Mouse (Mus musculus): ENCODE results near the gene Epha6. TPM values are rescaled to one million over a fixed set of nuclear protein-coding genes. Genes with fewer than 3 reads are reported as not detected.

The Epha6 gene
- polyA plus RNA-seq, 1 experiment from 2014 or later: not detected

DNA sequence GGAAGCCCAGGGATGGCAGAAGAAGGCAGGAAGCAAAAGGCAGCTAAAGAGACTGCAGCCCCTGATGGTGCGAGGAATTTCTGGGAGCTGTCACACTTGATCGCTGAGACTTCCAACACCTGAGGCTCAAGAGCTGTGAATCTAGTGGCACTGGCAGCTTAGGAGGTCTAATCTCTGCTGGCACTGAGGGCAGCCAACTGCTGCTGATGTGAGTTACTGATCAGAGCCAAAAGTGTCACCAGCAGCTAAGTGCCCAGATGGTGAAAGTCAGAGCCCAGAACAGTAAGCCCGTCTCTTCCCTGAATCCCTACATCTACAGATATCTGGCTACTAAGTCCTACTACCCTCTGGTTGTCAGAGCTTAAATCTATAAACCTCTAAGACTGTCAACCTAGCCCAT is 518.4 kb downstream of the Epha6 start:
- H3K9ac ChIP-seq: no peak overlapping the region
- H3K36me3 ChIP-seq: no peaks in the 10 kb centered on the region
- H3K9me3 ChIP-seq (replicated peaks): no peaks in the 10 kb centered on the region
- H3K4me3 ChIP-seq: no peak overlapping the region
- 73% methylated on average over 3 of the region's 3 CpGs for WGBS (ENCODE audit: insufficient replicate concordance)
- no peaks in the 10 kb centered on the region for H3K27me3 ChIP-seq (replicated peaks)
- ATAC-seq: no peak
- H3K27ac ChIP-seq: no peak overlapping the region
- H3K4me1 ChIP-seq: no peaks in the 10 kb centered on the region
- no peak overlapping the region for H3K4me2 ChIP-seq

DNA sequence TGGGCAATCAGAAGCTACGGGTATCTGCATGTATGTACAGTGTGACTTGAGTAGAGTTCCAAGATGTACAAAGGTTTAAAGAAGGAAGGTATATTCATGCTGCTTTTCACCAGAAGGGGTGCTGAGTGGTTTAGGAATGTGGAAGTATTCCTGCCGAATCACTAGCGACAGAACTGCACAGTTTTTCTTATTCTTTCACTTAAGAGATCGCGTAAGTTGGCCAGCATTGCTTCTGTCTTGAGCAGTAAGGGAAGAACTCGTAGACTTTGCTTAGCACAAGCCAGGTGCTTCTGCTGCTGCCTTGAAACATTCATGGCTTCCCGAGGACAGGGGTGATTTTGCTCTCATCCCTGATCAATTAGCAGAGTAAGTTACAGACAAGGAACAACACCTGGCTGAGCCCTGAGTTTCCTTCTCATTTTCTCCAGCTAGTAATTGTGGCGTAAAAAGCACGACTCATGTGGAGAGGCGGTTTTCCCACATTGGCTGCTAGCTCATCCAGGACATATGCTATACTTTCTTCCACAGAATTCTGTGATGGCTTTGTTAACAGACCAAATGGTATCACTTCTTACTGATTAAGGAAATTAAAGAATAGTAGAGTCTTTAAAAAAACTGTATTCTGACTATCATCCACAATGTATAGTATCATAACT is 534.7 kb downstream of the Epha6 start:
- no peak overlapping the region for H3K4me3 ChIP-seq
- no peaks in the 10 kb centered on the region for H3K4me1 ChIP-seq
- H3K4me2 ChIP-seq: no peak overlapping the region
- H3K9me3 ChIP-seq (replicated peaks): no peaks in the 10 kb centered on the region
- no peak overlapping the region for H3K27ac ChIP-seq
- ATAC-seq: no peak
- no peaks in the 10 kb centered on the region for H3K27me3 ChIP-seq (replicated peaks)
- H3K36me3 ChIP-seq: no peaks in the 10 kb centered on the region
- H3K9ac ChIP-seq: no peak overlapping the region
- WGBS (ENCODE audit: insufficient replicate concordance): 65% methylated on average over 10 of the region's 10 CpGs

DNA sequence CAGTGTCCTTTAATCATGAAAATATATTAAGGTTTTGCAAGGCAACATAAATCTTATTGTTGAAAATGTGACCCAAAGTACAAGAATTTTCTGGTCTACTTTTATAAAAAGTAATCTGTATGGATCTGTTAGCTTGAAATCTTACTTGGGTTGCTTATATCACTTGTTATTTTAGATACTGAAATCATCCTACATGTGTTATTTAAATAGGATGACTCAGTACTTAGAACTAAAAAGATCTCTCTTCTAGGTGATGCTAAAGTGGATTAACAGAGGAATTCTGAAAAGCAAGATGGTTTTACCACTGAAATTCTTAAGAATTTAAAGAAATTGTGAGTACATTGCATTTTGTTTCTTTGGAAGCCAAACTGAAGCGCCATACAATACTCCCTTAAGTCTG is 561.5 kb downstream of the Epha6 start:
- no peaks in the 10 kb centered on the region for H3K4me1 ChIP-seq
- H3K27ac ChIP-seq: no peak overlapping the region
- no peaks in the 10 kb centered on the region for H3K36me3 ChIP-seq
- no peak overlapping the region for H3K4me2 ChIP-seq
- H3K9ac ChIP-seq: no peak overlapping the region
- no peaks in the 10 kb centered on the region for H3K9me3 ChIP-seq (replicated peaks)
- WGBS (ENCODE audit: insufficient replicate concordance): 48% methylated on average over 1 of the region's 1 CpGs
- H3K4me3 ChIP-seq: no peak overlapping the region
- no peak for ATAC-seq
- H3K27me3 ChIP-seq (replicated peaks): no peaks in the 10 kb centered on the region

DNA sequence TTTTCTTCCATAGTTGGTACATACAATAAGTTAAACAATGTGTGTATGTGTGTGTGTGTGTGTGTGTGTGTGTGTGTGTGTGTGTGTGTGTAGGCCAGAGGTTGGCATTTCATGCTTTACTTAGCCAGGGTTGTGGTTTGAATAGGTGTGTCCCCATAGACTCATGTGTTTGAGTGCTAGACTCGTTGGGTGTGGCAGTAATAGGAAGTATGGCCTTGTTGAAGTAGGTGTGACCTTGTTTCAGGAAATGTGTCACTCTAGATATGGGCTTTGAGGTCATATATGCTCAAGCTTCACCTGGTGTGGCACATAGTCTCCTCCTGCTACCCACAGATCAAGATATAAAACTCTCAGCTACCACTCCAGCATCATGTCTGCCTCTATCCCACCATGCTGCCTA is 577.0 kb downstream of the Epha6 start:
- Histone ChIP-seq H3K9ac (no peak overlapping the region), H3K4me2 (no peak overlapping the region), H3K4me3 (no peak overlapping the region), H3K9me3 (replicated peaks) (no peaks in the 10 kb centered on the region), H3K27me3 (replicated peaks) (no peaks in the 10 kb centered on the region), H3K27ac (no peak overlapping the region), H3K36me3 (no peaks in the 10 kb centered on the region), H3K4me1 (no peaks in the 10 kb centered on the region)
- no peak for ATAC-seq
- 36% methylated on average over 1 of the region's 1 CpGs for WGBS (ENCODE audit: insufficient replicate concordance)

DNA sequence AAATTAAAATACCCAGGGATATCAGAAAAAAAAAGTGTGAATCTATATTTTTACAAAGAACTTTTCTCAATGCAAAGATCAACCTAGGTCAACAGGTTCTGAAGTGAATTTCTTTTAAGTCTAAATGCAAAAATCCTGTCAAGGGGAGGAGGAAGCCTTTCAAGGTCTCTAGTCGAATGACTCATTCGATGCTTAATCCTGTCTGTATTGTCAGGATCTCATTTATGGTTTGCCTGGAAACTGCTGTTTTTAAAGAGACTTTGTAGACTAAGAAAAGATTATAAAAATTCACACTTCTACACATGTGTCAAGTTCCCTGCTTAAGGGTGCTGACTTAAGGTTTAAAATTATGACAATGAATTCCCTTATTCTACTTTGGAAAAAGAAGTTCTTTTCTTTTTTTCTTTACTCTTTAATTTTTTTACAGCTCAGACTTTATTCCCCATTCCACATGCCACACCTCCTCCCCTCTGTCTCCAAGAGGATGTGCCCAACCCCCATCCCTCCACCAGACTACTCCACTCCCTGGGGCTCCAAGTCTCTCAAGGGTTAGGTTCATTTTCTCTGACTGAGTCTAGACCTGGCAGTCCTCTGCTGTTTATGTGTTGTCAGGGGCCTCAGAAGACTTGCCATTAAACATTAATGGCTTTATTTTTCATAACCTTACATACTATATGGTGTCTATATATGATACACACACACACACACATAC is 598.3 kb downstream of the Epha6 start:
- Histone ChIP-seq H3K27ac (no peak overlapping the region), H3K36me3 (no peaks in the 10 kb centered on the region), H3K9me3 (replicated peaks) (no peaks in the 10 kb centered on the region), H3K4me1 (no peaks in the 10 kb centered on the region), H3K9ac (no peak overlapping the region), H3K27me3 (replicated peaks) (no peaks in the 10 kb centered on the region), H3K4me3 (no peak overlapping the region), H3K4me2 (no peak overlapping the region)
- no peak for ATAC-seq
- 71% methylated on average over 2 of the region's 2 CpGs for WGBS (ENCODE audit: insufficient replicate concordance)

DNA sequence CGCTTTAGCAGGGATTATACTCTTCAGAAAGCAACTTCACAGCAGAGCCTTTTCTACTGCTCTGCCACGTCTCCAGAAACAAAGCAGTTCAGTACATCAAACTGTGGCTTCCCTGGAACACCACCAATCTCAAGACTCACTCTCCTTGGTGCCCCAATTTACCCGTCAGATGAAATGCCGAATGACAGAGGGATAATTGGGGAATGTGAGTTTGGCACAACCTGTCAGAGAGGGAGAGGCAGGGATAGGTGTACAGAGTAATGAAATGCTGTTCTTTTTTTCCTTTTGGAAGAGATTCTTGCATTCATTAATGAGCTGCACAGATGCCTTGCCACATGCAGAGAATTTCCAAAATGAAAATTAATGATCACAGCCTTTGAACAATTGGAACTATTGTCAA is 635.5 kb downstream of the Epha6 start:
- no peak overlapping the region for H3K9ac ChIP-seq
- H3K36me3 ChIP-seq: no peaks in the 10 kb centered on the region
- no peak for ATAC-seq
- no peaks in the 10 kb centered on the region for H3K27me3 ChIP-seq (replicated peaks)
- H3K9me3 ChIP-seq (replicated peaks): no peaks in the 10 kb centered on the region
- H3K4me2 ChIP-seq: no peak overlapping the region
- H3K4me1 ChIP-seq: no peaks in the 10 kb centered on the region
- WGBS (ENCODE audit: insufficient replicate concordance): 54% methylated on average over 4 of the region's 4 CpGs
- no peak overlapping the region for H3K27ac ChIP-seq
- no peak overlapping the region for H3K4me3 ChIP-seq

DNA sequence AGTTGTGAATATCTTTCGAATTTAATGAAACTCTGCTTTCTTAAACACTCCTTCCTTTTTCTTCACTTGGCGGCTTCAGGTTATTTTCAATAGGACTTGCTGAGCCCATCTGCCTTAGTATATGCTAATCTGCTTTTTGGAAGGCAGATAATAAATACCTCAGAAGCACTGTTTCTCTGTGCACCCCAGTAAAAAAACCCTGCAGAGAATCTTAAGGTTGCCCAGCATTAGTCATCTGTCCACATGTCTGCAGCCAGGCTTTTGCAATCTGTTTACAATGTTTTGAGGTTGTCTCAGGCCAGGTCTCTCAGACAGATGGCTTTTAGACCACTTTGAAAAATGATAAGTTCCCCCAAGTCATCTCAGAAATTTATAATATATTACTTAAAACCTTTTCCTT is 649.6 kb downstream of the Epha6 start:
- Histone ChIP-seq H3K27ac (no peak overlapping the region), H3K9ac (no peak overlapping the region), H3K36me3 (no peaks in the 10 kb centered on the region), H3K9me3 (replicated peaks) (0 out of 2 replicates have a peak, but pooled peaks cover 2% of the 10 kb centered on the region), H3K4me3 (no peak overlapping the region), H3K4me2 (no peak overlapping the region), H3K4me1 (no peaks in the 10 kb centered on the region), H3K27me3 (replicated peaks) (no peaks in the 10 kb centered on the region)
- WGBS (ENCODE audit: insufficient replicate concordance): 64% methylated on average over 2 of the region's 2 CpGs
- no peak for ATAC-seq

DNA sequence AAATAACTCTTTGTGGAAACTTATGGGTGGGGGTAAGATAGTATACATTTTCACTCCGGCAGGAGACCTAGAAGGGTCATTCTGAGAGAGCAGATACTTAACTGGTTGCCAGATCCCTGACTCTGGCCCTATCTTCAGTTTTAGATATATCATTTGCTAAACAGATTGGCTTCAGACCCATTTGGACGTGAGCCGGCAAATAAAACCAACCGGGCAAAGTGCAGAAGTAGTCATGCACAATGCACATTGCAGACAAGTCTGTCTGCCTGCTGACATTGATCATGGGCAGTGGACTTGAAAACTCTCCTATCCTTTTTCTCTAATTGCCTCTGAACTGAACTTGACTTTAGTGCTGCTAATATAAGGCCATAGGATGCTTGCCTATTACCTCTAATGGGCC is 681.6 kb downstream of the Epha6 start:
- Histone ChIP-seq H3K4me3 (no peak overlapping the region), H3K4me2 (no peak overlapping the region), H3K27me3 (replicated peaks) (no peaks in the 10 kb centered on the region), H3K36me3 (no peaks in the 10 kb centered on the region), H3K4me1 (no peaks in the 10 kb centered on the region), H3K9me3 (replicated peaks) (no peaks in the 10 kb centered on the region), H3K27ac (no peak overlapping the region), H3K9ac (no peak overlapping the region)
- WGBS (ENCODE audit: insufficient replicate concordance): 83% methylated on average over 4 of the region's 4 CpGs
- ATAC-seq: no peak

DNA sequence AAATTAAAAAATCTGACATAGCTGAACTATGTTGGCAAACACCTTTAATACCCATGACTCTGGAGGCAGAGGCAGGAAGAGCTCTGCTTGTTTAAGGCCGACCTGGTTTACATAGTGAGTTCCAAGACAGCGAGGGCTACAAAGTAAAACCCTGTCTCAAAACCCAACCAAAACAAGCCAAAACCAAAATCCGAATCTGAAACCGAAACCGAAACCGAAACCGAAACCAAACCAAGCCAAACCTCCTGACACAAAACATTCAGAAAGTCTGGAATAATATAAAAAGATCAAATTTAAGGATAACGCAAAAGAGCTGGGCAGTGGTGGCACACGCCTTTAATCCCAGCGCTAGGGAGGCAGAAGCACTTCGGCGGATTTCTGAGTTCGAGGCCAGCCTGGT is 725.3 kb downstream of the Epha6 start:
- WGBS (ENCODE audit: insufficient replicate concordance): 71% methylated on average over 13 of the region's 13 CpGs
- Histone ChIP-seq H3K4me3 (no peak overlapping the region), H3K4me2 (no peak overlapping the region)

DNA sequence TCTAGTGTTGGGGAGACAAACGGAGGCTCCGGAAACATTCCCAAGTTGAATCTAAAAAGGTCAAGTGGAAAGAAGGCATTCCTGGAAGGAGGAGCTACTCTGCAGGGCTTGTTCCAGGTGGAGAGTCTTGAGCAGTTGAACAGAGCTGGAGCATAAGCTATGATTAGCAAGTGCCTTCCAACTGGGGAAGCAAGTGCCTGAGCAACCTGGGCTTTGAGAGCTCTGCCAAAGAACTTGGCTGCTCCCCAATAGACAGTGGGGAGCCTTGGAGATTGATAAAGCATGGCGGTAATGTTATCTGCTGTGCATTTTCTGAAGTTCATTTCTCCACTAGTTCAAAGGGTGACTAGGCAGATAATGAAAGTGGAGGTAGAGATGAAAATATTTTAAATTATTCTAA is 733.5 kb downstream of the Epha6 start:
- H3K27me3 ChIP-seq (replicated peaks): no peaks in the 10 kb centered on the region
- ATAC-seq: no peak
- WGBS (ENCODE audit: insufficient replicate concordance): 88% methylated on average over 3 of the region's 3 CpGs

More for the DNA sequence above, 725.3 kb downstream of the Epha6 start:
- Histone ChIP-seq H3K9me3 (replicated peaks) (0 out of 2 replicates have a peak, but pooled peaks cover 2% of the 10 kb centered on the region), H3K4me1 (no peaks in the 10 kb centered on the region), H3K9ac (no peak overlapping the region), H3K36me3 (no peaks in the 10 kb centered on the region), H3K27me3 (replicated peaks) (no peaks in the 10 kb centered on the region), H3K27ac (no peak overlapping the region)
- ATAC-seq: no peak

DNA sequence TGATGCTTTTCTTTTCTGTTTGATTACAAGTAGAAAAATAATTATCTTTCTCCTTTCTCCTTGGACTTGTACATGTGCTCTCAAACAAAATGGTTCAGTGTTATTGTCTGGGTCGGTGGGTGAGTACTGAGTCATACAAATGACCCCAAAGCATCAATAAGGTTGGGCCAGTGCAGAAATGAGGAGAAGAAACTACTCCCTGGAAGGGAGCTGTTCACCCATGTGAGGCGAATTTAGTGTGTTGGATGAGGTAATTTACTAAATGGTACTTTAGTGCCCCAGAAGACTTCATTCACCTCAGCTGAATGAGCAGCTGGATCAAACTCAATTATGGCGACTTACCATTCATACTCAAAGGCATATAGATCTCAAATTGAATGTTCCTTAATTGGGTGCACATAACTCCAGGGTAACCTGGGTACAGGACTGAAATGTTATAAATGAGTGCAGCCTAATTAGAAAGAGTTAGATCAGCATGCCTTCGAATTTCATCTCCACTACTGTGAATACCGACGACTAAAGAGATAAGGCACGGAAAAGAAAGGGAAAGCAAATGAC is 751.1 kb downstream of the Epha6 start:
- Histone ChIP-seq H3K4me1 (no peaks in the 10 kb centered on the region), H3K9me3 (replicated peaks) (no peaks in the 10 kb centered on the region), H3K4me3 (no peak overlapping the region), H3K36me3 (no peaks in the 10 kb centered on the region), H3K27me3 (replicated peaks) (no peaks in the 10 kb centered on the region), H3K9ac (no peak overlapping the region), H3K4me2 (no peak overlapping the region), H3K27ac (no peak overlapping the region)
- 70% methylated on average over 7 of the region's 7 CpGs for WGBS (ENCODE audit: insufficient replicate concordance)
- ATAC-seq: no peak

More for the DNA sequence above, 733.5 kb downstream of the Epha6 start:
- H3K4me2 ChIP-seq: no peak overlapping the region
- no peak overlapping the region for H3K27ac ChIP-seq
- H3K9ac ChIP-seq: no peak overlapping the region
- H3K4me1 ChIP-seq: no peaks in the 10 kb centered on the region
- no peak overlapping the region for H3K4me3 ChIP-seq
- no peaks in the 10 kb centered on the region for H3K36me3 ChIP-seq
- no peaks in the 10 kb centered on the region for H3K9me3 ChIP-seq (replicated peaks)

DNA sequence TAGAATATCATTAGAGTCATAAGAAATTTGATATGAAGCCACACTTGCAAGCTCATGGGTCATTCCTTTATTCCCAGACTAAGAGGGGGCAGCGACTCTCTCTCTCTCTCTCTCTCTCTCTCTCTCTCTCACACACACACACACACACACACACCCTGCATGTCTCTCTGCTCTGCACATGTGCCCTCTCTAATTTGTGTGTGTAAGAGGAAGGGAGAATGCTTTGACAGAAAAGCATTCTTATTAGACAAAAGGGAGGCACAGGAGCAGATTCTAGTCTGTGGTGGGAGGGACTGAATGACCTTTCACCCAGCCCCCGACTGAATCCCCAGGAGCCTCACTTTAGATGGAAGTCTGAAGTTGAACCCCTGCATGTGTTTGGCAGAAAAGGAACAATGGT is 752.6 kb downstream of the Epha6 start:
- Histone ChIP-seq H3K27ac (no peak overlapping the region), H3K36me3 (no peaks in the 10 kb centered on the region), H3K4me3 (no peak overlapping the region), H3K4me1 (no peaks in the 10 kb centered on the region), H3K4me2 (no peak overlapping the region), H3K9me3 (replicated peaks) (no peaks in the 10 kb centered on the region), H3K27me3 (replicated peaks) (no peaks in the 10 kb centered on the region), H3K9ac (no peak overlapping the region)
- no peak for ATAC-seq
- 58% methylated on average over 2 of the region's 2 CpGs for WGBS (ENCODE audit: insufficient replicate concordance)
